Mouse (Mus musculus) heart, adult 8-10 months (tissue): Measurements from ENCODE around the gene Fggy. TPM values are rescaled to one million over a fixed set of nuclear protein-coding genes. Genes with fewer than 3 reads are reported as not detected.
A peak's percentile ranks its signal among the peaks of the same experiment; 100 is the strongest.

Source experiments
- DNase-seq: peaks from one replicate; pipeline ENCODE4 v3.0.0; 2022; ENCODE audit warnings: low spot score
- total RNA-seq, 4 experiments: library from RNA; stranded (reverse); gene quantifications; 2 replicates each; pipeline ENCODE4 v1.2.4; 2022

The Fggy gene
- total RNA-seq, 4 experiments from 2014 or later: 8.2 to 12.0 (median 9.5) TPM

- DNase-seq: no peak
These were observed 33.6 kb downstream of the Fggy start for GRCm38 (mm10) chr4:95590878-95591277.

- no peak for DNase-seq
These were observed 39.9 kb downstream of the Fggy start for GRCm38 (mm10) chr4:95597208-95597607.

- DNase-seq: no peak
These were observed 44.5 kb downstream of the Fggy start for GRCm38 (mm10) chr4:95601776-95602175.

- no peak for DNase-seq
These were observed 45.9 kb downstream of the Fggy start for GRCm38 (mm10) chr4:95603254-95603653.

- no peak for DNase-seq
These were observed 53.4 kb downstream of the Fggy start for GRCm38 (mm10) chr4:95610663-95611062.

GRCm38 (mm10) chr4:95611390-95611789 lies 54.1 kb downstream of the Fggy start:
- no peak for DNase-seq

GRCm38 (mm10) chr4:95621046-95621445 lies 63.7 kb downstream of the Fggy start:
- no peak for DNase-seq

- no peak for DNase-seq
These were observed 67.4 kb downstream of the Fggy start for GRCm38 (mm10) chr4:95624696-95625095.

- DNase-seq: no peak
These were observed 68.3 kb downstream of the Fggy start for GRCm38 (mm10) chr4:95625651-95626050.

GRCm38 (mm10) chr4:95626186-95626585 lies 68.9 kb downstream of the Fggy start:
- DNase-seq: no peak

GRCm38 (mm10) chr4:95634903-95635302 lies 77.6 kb downstream of the Fggy start:
- DNase-seq: no peak

GRCm38 (mm10) chr4:95636937-95637749 lies 79.8 kb downstream of the Fggy start:
- peak; percentile 87 for DNase-seq

GRCm38 (mm10) chr4:95638063-95638462 lies 80.8 kb downstream of the Fggy start:
- no peak for DNase-seq

GRCm38 (mm10) chr4:95640831-95641230 lies 83.5 kb downstream of the Fggy start:
- DNase-seq: no peak

GRCm38 (mm10) chr4:95644048-95644447 lies 86.7 kb downstream of the Fggy start:
- no peak for DNase-seq

- DNase-seq: no peak
These were observed 91.7 kb downstream of the Fggy start for GRCm38 (mm10) chr4:95648801-95649551.

GRCm38 (mm10) chr4:95649552-95649905 lies 92.2 kb downstream of the Fggy start:
- DNase-seq: no peak

GRCm38 (mm10) chr4:95649980-95650379 lies 92.7 kb downstream of the Fggy start:
- DNase-seq: no peak

- no peak for DNase-seq
These were observed 94.7 kb downstream of the Fggy start for GRCm38 (mm10) chr4:95652044-95652443.

- DNase-seq: no peak
These were observed 96.1 kb downstream of the Fggy start for GRCm38 (mm10) chr4:95653296-95653912.

GRCm38 (mm10) chr4:95653913-95654301 lies 96.6 kb downstream of the Fggy start:
- DNase-seq: no peak

GRCm38 (mm10) chr4:95659024-95659423 lies 101.7 kb downstream of the Fggy start:
- DNase-seq: no peak

GRCm38 (mm10) chr4:95663596-95663995 lies 106.3 kb downstream of the Fggy start:
- no peak for DNase-seq
